Mouse (Mus musculus): Measurements from ENCODE around the gene Arsb. TPM values are rescaled to one million over a fixed set of nuclear protein-coding genes. Genes with fewer than 3 reads are reported as not detected.

The Arsb gene
- polyA plus RNA-seq, 1 experiment, result 86.9 TPM

DNA sequence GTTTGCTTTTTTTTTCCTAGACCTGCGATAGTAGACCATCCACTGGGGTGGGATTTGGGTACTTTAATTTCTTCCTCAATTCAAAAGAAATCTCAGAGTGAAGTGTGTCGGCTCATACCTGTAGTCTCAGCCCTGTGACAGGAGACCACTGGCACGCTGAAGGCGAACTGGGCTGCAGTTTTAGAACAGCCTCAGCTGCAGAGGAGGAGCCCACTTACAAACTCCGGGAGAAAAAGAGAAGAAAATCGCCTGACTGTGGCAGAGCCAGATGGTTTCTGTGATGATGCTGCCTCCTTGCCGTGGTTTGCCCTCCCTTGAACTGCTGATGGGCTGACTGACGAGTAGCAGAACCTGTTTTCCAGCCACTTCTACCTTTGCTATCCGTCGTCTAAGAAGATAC, 100.3 kb downstream of the Arsb start:
- Histone ChIP-seq H3K27ac (ENCODE audit: insufficient read depth, low read length) (no peak overlapping the region), H3K4me1 (ENCODE audit: control insufficient read depth, insufficient read depth, low read length) (0 out of 2 replicates have a peak, but pooled peaks cover 2% of the 10 kb centered on the region), H3K4me3 (ENCODE audit: insufficient read depth, low read length) (no peak overlapping the region)
- TF ChIP-seq POLR2A (IDR thresholded peaks at IDR 0.05; ENCODE audit: extremely low read depth, insufficient read depth, low read length), result no peak
- no peak for TF ChIP-seq CTCF (IDR thresholded peaks at IDR 0.05; ENCODE audit: extremely low read depth, insufficient read depth, low read length)

DNA sequence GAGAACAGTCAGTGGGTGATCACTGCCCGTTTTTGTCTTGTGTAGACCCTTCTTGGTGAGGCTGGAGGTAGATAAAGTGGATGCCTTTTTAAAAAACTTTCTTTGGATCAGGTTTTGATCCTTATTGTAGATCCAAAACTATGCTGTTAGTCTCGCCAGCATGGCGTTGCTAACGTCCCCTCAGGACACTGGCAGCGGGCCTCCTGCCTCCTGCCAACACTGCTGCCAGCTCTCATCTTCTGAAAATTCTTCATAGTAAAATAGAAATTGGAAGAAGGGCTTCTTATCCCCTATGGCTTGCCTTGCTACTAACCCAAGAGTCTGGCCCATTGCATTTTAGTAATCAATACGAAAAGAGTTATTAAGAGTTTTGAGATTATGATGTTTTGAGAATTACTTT, 101.2 kb downstream of the Arsb start:
- Histone ChIP-seq H3K27ac (ENCODE audit: insufficient read depth, low read length) (no peak overlapping the region), H3K4me3 (ENCODE audit: insufficient read depth, low read length) (no peak overlapping the region), H3K4me1 (ENCODE audit: control insufficient read depth, insufficient read depth, low read length) (0 out of 2 replicates have a peak, but pooled peaks cover 2% of the 10 kb centered on the region)
- TF ChIP-seq CTCF (IDR thresholded peaks at IDR 0.05; ENCODE audit: extremely low read depth, insufficient read depth, low read length), result no peak
- TF ChIP-seq POLR2A (IDR thresholded peaks at IDR 0.05; ENCODE audit: extremely low read depth, insufficient read depth, low read length), result no peak

DNA sequence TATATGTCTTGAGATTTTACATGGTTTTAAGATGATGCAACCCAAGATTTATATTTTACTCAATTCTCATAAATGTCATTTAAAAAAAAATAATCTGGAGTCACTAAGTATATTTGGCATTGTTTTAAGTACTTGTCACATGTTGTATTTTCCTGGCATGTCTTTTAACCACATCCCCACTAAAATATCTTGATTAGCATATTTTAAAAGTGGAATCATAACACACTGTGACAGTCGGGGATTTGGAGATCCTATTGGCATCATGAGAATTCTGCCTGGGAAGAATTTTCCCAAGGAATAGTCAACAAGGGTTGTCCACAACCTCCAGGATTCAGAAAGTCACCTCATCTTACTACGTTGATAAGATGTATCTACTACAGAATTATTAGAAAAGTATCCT, 106.5 kb downstream of the Arsb start:
- Histone ChIP-seq H3K4me3 (ENCODE audit: insufficient read depth, low read length) (no peak overlapping the region), H3K27ac (ENCODE audit: insufficient read depth, low read length) (no peak overlapping the region), H3K4me1 (ENCODE audit: control insufficient read depth, insufficient read depth, low read length) (no peaks in the 10 kb centered on the region)
- no peak for TF ChIP-seq POLR2A (IDR thresholded peaks at IDR 0.05; ENCODE audit: extremely low read depth, insufficient read depth, low read length)
- TF ChIP-seq CTCF (IDR thresholded peaks at IDR 0.05; ENCODE audit: extremely low read depth, insufficient read depth, low read length), result no peak

DNA sequence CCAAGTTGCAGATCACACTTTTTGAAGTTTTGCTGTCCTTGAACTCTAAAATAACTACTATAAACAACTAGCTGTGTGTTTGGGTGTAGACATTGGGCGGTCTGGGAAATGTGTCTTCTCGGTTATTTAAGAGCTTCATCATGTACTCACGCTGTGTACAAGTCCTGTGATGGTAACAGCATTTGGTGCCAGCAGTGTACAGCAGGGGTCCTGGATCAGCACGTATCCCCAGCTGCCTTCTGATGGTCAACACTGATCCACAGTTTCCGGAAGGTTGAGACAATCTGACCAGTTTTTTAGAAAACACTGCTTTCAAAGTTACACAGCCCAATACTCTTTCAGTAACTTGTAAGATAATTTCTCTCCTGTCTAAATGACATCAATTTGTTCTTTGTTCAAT, 108.0 kb downstream of the Arsb start:
- Histone ChIP-seq H3K27ac (ENCODE audit: insufficient read depth, low read length) (no peak overlapping the region), H3K4me3 (ENCODE audit: insufficient read depth, low read length) (no peak overlapping the region), H3K4me1 (ENCODE audit: control insufficient read depth, insufficient read depth, low read length) (no peaks in the 10 kb centered on the region)
- TF ChIP-seq POLR2A (IDR thresholded peaks at IDR 0.05; ENCODE audit: extremely low read depth, insufficient read depth, low read length), result no peak
- TF ChIP-seq CTCF (IDR thresholded peaks at IDR 0.05; ENCODE audit: extremely low read depth, insufficient read depth, low read length), result no peak

DNA sequence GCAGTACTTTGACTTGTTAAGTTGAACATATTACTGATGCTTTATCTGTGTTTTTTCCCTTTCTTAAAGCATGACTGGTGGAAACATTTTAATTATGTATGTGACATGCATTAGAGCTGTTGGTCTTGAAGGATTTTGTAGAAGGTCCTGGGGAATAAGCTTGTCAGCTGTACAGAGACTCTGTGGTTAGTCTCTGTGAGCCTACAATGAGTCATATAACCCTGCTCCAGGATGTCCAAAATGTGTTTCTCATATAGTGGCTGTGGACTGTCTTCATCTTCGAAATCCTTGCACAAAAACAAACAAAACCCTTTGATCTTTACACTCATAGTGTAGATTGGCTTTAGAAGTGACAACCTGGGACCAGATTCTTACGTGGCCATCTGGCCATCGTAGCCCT, 110.7 kb downstream of the Arsb start:
- H3K4me3 ChIP-seq (ENCODE audit: insufficient read depth, low read length), result no peak overlapping the region
- no peak overlapping the region for H3K27ac ChIP-seq (ENCODE audit: insufficient read depth, low read length)
- TF ChIP-seq CTCF (IDR thresholded peaks at IDR 0.05; ENCODE audit: extremely low read depth, insufficient read depth, low read length), result no peak
- no peak for TF ChIP-seq POLR2A (IDR thresholded peaks at IDR 0.05; ENCODE audit: extremely low read depth, insufficient read depth, low read length)
- peaks cover 5% of the 10 kb centered on the region for H3K4me1 ChIP-seq (ENCODE audit: control insufficient read depth, insufficient read depth, low read length)

DNA sequence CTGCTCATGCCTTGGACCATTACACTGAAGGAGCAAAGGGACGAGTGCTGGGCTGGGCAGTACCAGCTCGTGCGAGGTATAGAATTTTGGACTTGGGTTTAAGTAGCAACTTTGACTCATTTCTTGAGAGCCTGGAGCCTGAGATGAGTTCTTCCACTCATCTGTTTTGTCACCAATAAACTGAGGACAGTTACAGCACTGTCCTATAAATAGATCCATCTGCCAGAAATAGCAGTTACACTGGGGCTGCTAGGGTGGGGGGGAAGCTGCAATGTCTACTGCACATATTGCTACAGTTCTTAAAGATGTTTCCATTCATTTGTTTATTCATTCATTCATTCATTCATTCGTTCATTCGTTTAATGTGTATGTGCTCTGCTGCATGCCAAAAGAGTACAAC, 115.6 kb downstream of the Arsb start:
- no peak overlapping the region for H3K27ac ChIP-seq (ENCODE audit: insufficient read depth, low read length)
- H3K4me3 ChIP-seq (ENCODE audit: insufficient read depth, low read length), result no peak overlapping the region
- no peak for TF ChIP-seq POLR2A (IDR thresholded peaks at IDR 0.05; ENCODE audit: extremely low read depth, insufficient read depth, low read length)
- TF ChIP-seq CTCF (IDR thresholded peaks at IDR 0.05; ENCODE audit: extremely low read depth, insufficient read depth, low read length), result no peak
- peaks cover 5% of the 10 kb centered on the region for H3K4me1 ChIP-seq (ENCODE audit: control insufficient read depth, insufficient read depth, low read length)

DNA sequence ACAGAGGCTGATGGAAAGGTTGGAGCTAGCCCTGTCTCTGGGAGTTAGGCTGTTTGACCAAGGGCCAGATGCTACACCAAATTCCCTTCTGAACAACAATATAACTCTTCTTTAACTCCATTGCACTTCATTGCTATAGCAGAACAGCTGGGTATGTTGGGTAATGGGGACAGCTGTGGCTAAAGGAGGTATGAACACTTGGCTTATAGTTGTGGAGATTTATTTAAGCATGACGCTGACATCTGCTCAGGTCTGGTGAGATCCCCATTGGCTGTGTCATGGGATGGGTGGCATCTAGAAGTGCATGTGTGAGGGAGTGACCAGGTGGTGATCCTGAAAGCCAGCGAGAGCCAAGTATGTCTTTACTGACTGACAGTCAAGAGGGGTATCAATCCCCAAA, 116.8 kb downstream of the Arsb start:
- Histone ChIP-seq H3K4me1 (ENCODE audit: control insufficient read depth, insufficient read depth, low read length) (peaks cover 5% of the 10 kb centered on the region), H3K4me3 (ENCODE audit: insufficient read depth, low read length) (no peak overlapping the region), H3K27ac (ENCODE audit: insufficient read depth, low read length) (no peak overlapping the region)
- TF ChIP-seq CTCF (IDR thresholded peaks at IDR 0.05; ENCODE audit: extremely low read depth, insufficient read depth, low read length) (no peak), POLR2A (IDR thresholded peaks at IDR 0.05; ENCODE audit: extremely low read depth, insufficient read depth, low read length) (no peak)

DNA sequence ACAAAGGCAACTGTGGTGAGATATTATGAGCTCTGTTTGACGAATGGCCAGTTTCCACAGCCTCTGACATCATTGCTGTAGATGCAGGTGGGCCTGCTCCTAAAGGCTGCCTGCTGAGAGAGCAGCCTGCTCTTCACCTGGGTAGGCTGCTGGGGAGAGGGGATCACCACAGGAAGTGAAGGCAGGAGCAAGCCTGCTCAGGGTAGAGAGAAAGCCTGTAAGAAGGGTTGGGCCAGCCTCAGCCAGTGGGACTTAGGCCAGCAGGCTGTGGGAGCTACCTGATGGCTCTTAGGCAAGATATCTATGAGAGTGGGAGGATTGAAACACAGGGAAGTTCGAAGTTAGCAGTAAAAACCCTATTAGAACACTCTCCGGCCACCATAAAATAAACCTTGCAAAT, 117.5 kb downstream of the Arsb start:
- H3K4me3 ChIP-seq (ENCODE audit: insufficient read depth, low read length), result no peak overlapping the region
- TF ChIP-seq CTCF (IDR thresholded peaks at IDR 0.05; ENCODE audit: extremely low read depth, insufficient read depth, low read length), result no peak
- no peak for TF ChIP-seq POLR2A (IDR thresholded peaks at IDR 0.05; ENCODE audit: extremely low read depth, insufficient read depth, low read length)
- H3K27ac ChIP-seq (ENCODE audit: insufficient read depth, low read length), result no peak overlapping the region
- H3K4me1 ChIP-seq (ENCODE audit: control insufficient read depth, insufficient read depth, low read length), result peaks cover 5% of the 10 kb centered on the region

DNA sequence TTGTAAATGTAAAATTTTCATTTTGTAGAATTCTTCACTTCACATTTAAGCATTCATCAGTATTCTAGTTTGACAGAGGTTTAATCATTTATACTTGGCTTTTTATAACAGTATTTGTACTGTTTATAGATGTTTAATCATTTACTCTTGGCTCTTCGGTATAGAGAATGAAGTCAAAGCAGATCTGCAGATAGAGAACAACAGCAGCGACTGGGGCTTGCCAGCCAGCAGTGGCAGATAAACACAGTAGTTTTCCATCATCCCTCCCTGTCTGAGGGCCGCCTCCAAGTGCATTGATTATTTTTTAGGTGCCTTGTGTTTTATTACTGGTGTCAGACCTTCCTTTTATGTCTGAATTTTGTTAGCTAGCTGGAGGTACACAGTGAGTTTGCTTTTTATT, 118.6 kb downstream of the Arsb start:
- H3K4me1 ChIP-seq (ENCODE audit: control insufficient read depth, insufficient read depth, low read length), result peaks cover 5% of the 10 kb centered on the region
- TF ChIP-seq POLR2A (IDR thresholded peaks at IDR 0.05; ENCODE audit: extremely low read depth, insufficient read depth, low read length) (no peak), CTCF (IDR thresholded peaks at IDR 0.05; ENCODE audit: extremely low read depth, insufficient read depth, low read length) (no peak)
- no peak overlapping the region for H3K4me3 ChIP-seq (ENCODE audit: insufficient read depth, low read length)
- H3K27ac ChIP-seq (ENCODE audit: insufficient read depth, low read length), result no peak overlapping the region

DNA sequence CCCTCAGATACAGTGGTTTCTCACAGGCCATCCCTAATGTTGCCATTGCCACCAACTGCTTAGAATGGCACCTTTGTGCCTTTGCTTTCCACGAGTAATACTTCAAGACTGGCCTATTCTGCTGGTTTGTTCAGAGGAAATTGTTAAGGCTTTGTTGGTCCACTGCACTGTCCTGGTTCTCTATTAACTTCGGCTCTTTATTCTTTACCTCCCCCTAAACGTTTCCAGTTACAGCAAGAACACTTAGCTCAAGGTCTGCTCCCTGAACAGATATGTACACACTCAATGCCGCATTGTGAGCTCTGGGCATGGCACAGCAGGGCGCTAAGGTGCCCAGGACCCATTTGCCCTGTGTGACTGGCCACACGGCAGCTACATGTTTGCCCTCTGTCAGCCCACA, 119.8 kb downstream of the Arsb start:
- Histone ChIP-seq H3K27ac (ENCODE audit: insufficient read depth, low read length) (no peak overlapping the region), H3K4me3 (ENCODE audit: insufficient read depth, low read length) (no peak overlapping the region), H3K4me1 (ENCODE audit: control insufficient read depth, insufficient read depth, low read length) (peaks cover 5% of the 10 kb centered on the region)
- TF ChIP-seq POLR2A (IDR thresholded peaks at IDR 0.05; ENCODE audit: extremely low read depth, insufficient read depth, low read length) (no peak), CTCF (IDR thresholded peaks at IDR 0.05; ENCODE audit: extremely low read depth, insufficient read depth, low read length) (no peak)

DNA sequence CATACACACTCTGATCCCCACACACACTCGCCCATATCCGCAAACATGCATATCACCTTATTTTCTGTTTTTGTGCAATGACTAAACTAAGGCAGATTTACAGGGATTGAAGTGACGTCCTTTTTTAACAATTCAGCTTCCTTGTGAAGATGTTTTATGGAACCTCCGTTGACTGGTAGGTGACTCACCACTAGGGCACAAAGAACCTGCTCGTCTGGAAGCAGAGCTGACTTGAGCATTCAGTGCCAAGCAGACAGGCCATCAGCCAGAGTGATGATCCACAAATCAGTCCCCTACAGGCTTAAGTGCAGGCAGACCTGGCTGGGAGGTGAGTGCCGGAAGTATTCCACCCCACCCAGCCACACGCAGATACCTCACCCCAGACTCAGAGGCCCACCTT, 120.7 kb downstream of the Arsb start:
- no peak overlapping the region for H3K4me3 ChIP-seq (ENCODE audit: insufficient read depth, low read length)
- H3K4me1 ChIP-seq (ENCODE audit: control insufficient read depth, insufficient read depth, low read length), result no peaks in the 10 kb centered on the region
- H3K27ac ChIP-seq (ENCODE audit: insufficient read depth, low read length), result no peak overlapping the region
- TF ChIP-seq CTCF (IDR thresholded peaks at IDR 0.05; ENCODE audit: extremely low read depth, insufficient read depth, low read length), result no peak
- TF ChIP-seq POLR2A (IDR thresholded peaks at IDR 0.05; ENCODE audit: extremely low read depth, insufficient read depth, low read length), result no peak
